Mouse (Mus musculus) heart, postnatal 0 days (tissue): ENCODE measurements around the gene Selenof.

Source experiments
- CTCF ChIP-seq: IDR thresholded peaks from 2 replicates; pipeline ENCODE4 v1.5.1; 2016; ENCODE audit warnings: antibody characterized with exemption, control low read depth, low read depth
- EP300 ChIP-seq: IDR thresholded peaks from 2 replicates; pipeline ENCODE4 v1.6.1; 2016; ENCODE audit warnings: antibody characterized with exemption, low read depth

- no peak for TF ChIP-seq CTCF
- no peak for TF ChIP-seq EP300
Measured at GRCm38 (mm10) chr3:144622930-144623612, 53.0 kb downstream of the Selenof start.
